Mouse (Mus musculus): Measurements from ENCODE around the gene Reep3. TPM values are rescaled to one million over a fixed set of nuclear protein-coding genes. Genes with fewer than 3 reads are reported as not detected.

The Reep3 gene
- total RNA-seq, 2 experiments from 2014 or later: 24.9 to 25.1 TPM

DNA sequence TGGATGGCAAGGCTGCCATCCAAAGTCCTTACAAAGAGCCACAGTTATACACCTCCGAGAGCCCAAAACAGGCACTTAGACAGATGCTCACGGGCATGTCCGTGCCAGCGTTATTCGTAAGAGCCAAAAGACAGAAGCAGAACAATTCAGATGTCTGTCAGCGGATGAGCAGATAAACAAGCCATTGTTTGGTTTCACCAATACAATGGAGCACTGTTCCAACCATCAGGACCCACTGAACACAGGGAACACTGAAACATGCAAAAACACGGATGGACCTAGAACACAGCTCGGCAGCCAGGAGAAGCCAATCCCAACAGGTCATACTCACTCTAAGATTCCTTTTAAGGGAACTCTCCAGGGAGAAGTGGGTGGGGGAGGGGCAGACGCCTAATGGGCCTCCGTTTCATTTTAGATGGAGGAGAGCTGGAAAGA lies 35.4 kb downstream of the Reep3 start:
- intact Hi-C loops (cut with DNase I): no loop called here
- DNase-seq (ENCODE audit: extremely low spot score in 1 of 2, low spot score in 2 of 2): peak in 1 of 2 experiments; percentile 53

- DNase-seq (ENCODE audit: extremely low spot score in 1 of 2, low spot score in 2 of 2): no peak
- intact Hi-C loops (cut with DNase I): no loop called here
These were observed 38.0 kb downstream of the Reep3 start for GRCm38 (mm10) chr10:67058702-67059101.

GRCm38 (mm10) chr10:67058297-67058696 lies 38.4 kb downstream of the Reep3 start:
- intact Hi-C loops (cut with DNase I): no loop called here
- peak in 1 of 2 experiments; percentile 70 for DNase-seq (ENCODE audit: extremely low spot score in 1 of 2, low spot score in 2 of 2)

DNA sequence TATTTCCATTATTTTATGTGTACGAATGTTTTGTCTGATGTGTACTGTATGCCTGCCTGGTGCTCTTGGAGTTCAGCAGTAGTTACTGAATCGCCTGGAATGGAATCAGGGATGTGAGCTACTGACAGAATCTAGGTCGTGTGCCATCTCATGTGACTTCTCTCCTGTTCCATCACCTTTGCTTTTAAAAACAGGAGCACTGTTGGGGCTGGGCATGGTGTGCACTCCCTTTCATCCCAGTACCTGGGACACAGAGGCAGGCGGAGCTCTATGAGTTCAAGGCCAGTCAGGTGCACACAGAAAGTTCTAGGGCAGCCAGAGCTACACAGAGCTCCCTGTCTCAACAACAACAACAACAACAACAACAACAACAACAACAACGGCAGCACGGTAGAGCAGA lies 39.0 kb downstream of the Reep3 start:
- intact Hi-C loops (cut with DNase I): no loop called here
- DNase-seq (ENCODE audit: extremely low spot score in 1 of 2, low spot score in 2 of 2): no peak

DNA sequence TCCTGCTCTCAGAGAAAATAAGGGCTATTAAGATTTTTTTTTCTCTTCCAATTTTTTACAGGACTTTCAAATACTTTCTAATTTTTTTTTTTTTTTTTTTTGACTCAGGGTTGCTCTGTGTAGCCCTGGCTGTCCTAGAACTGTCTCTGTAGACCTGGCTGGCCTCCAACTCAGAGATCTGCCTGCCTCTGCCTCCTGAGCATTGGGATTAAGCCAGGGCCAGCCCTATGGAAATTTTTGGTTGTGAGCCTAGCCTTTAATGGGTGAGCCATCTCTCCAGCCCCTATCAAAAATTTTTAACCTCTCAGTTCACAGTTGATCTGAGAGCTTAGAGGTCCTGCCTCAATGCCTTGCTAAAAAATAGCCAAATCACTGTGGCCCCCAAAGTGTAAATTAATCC lies 39.5 kb downstream of the Reep3 start:
- intact Hi-C loops (cut with DNase I): no loop called here
- no peak for DNase-seq (ENCODE audit: extremely low spot score in 1 of 2, low spot score in 2 of 2)

DNA sequence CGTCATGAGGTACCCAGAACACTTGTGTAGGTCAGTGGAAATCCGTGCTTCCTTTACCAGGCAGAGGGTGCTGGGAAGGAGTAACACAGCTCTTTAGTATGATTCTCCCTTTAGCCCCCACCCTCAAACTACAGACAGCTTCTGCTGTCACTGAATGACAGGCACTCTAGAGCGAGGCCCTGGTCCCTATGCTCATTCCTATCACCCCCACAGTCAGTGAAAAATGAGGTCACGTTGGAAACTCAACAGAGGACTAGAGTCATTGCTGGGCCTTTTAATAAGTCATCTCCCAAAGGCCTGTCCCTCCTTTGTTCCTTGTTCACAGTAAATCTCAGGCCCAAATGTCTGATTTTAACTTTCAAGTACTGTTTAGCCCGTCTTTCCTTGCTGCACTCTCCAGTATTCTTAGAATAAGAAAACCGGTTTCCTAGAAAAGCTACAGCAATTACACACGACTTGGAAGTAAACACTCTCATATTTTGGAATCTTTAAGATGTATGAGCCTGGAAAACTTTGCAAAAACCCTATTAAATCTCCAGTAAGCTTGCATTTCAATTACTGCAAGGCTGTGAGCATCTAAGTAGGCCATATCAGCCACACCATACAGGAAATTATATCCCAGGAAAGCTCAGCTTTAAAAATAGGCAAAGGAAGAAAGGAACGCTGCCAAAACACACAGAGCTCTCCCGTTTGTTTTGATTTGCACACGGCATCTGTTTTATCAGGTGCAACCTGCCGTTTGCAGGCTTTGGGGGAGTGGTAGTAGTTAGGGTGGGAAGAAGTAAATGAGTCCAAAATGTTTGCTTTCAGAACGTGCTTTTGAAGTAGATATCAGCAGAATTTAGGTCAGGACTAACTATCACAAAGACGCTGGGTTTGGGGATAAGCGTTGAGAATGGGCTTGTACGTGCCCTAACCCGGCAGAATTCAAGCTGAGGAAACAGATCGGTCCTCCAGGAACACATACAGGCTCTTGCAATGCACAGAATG lies 40.6 kb downstream of the Reep3 start:
- peak in 1 of 2 experiments; percentile 62 for DNase-seq (ENCODE audit: extremely low spot score in 1 of 2, low spot score in 2 of 2)
- intact Hi-C loops (cut with DNase I): no loop called here

GRCm38 (mm10) chr10:67053475-67053874 lies 43.3 kb downstream of the Reep3 start:
- intact Hi-C loops (cut with DNase I): no loop called here
- DNase-seq (ENCODE audit: extremely low spot score in 1 of 2, low spot score in 2 of 2): peak in 1 of 2 experiments; percentile 39

- DNase-seq (ENCODE audit: extremely low spot score in 1 of 2, low spot score in 2 of 2): no peak
- intact Hi-C loops (cut with DNase I): no loop called here
These were observed 44.3 kb downstream of the Reep3 start for GRCm38 (mm10) chr10:67052429-67052828.

DNA sequence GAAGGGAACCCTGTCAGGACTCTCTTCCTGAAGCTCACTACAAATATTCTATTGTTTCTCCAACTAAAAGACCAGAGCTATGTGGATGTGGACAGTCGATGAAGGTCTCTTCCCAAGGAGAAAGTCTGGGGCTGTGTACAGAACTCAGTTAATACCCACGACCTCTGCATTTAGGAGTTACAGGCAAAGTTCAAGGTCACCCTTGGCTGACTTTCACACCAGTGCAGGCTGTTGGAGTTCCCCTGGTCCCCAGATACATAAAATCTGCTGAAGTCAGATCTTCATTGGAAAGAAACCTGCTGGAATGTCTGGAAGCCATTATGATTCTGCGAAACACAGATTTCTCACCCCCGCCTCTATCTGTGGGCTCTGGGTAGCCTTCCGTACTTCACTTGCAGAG lies 45.3 kb downstream of the Reep3 start:
- no peak for DNase-seq (ENCODE audit: extremely low spot score in 1 of 2, low spot score in 2 of 2)
- intact Hi-C loops (cut with DNase I): no loop called here

- intact Hi-C loops (cut with DNase I): no loop called here
- DNase-seq (ENCODE audit: extremely low spot score in 1 of 2, low spot score in 2 of 2): no peak
These were observed 46.0 kb downstream of the Reep3 start for GRCm38 (mm10) chr10:67050766-67051165.

DNA sequence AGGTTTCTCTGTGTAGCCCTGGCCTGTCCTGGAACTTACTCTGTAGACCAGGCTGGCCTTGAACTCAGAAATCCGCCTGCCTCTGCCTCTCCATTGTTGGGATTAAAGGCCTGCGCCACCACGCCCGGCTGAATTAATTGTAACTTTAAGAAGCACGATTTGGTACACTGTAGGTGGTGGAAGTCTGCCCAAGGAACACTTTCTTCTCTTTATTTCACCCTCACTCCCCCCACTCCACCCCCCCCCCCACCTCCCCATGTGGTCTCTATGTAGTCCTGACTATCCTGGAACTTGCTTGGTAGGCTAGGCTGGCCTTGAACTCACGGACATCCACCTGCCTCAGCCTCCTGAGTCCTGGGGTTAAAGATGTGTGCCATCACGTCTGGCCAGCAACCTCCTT lies 47.1 kb downstream of the Reep3 start:
- DNase-seq (ENCODE audit: extremely low spot score in 1 of 2, low spot score in 2 of 2): no peak
- intact Hi-C loops (cut with DNase I): no loop called here

- intact Hi-C loops (cut with DNase I): no loop called here
- DNase-seq (ENCODE audit: extremely low spot score in 1 of 2, low spot score in 2 of 2): no peak
These were observed 47.7 kb downstream of the Reep3 start for GRCm38 (mm10) chr10:67048871-67049615.

- DNase-seq (ENCODE audit: extremely low spot score in 1 of 2, low spot score in 2 of 2): no peak
- intact Hi-C loops (cut with DNase I): no loop called here
These were observed 48.8 kb downstream of the Reep3 start for GRCm38 (mm10) chr10:67047712-67048645.

- intact Hi-C loops (cut with DNase I): no loop called here
These were observed 51.4 kb downstream of the Reep3 start for GRCm38 (mm10) chr10:67045192-67045899.

GRCm38 (mm10) chr10:67044346-67044745 lies 52.4 kb downstream of the Reep3 start:
- DNase-seq (ENCODE audit: extremely low spot score in 1 of 2, low spot score in 2 of 2): peak in 1 of 2 experiments; percentile 48
- intact Hi-C loops (cut with DNase I): no loop called here

More at GRCm38 (mm10) chr10:67045192-67045899, 51.4 kb downstream of the Reep3 start:
- DNase-seq (ENCODE audit: extremely low spot score in 1 of 2, low spot score in 2 of 2): no peak

DNA sequence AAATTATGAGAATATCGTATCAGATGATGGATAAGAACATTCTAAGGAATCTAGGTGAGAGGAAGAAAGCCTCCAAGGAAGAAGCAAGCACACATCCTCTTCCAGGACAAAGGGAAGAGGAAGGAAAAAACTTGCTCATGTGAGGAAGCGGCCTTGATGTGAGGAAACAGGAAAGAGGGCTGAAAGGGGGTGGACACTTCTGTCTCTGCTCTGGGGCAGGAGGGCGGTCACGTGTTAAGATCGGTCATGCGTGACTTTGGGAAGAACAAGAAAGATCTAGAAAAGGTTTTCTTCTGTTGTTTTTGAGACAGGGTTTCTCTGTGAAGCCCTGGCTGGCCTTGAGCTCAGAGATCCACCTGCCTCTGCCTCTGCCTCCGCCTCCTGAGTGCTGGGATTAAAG lies 53.5 kb downstream of the Reep3 start:
- DNase-seq (ENCODE audit: extremely low spot score in 1 of 2, low spot score in 2 of 2): no peak
- intact Hi-C loops (cut with DNase I): no loop called here

DNA sequence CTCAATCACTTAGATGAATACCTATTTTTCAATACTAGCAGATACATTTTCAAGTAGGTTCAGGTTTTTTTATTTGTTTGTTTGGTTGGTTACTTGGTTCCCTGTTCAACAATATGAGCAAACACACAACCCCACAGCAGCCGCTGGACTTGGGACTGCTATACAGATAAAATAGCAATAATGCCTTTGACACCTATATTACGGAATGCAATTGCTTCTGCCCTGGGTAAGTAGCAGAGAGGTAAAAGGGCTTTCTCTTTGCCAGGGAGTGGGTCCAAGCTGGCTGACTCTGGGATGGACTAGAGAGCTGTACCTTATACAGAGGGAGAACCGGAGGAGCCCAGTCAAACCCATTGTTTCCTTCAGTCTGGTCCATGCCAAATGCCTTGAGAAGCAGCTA lies 56.3 kb downstream of the Reep3 start:
- intact Hi-C loops (cut with DNase I): no loop called here
- no peak for DNase-seq (ENCODE audit: extremely low spot score in 1 of 2, low spot score in 2 of 2)

GRCm38 (mm10) chr10:67039001-67039400 lies 57.7 kb downstream of the Reep3 start:
- intact Hi-C loops (cut with DNase I): no loop called here

More at GRCm38 (mm10) chr10:67039001-67039400, 57.7 kb downstream of the Reep3 start:
- peak in 1 of 2 experiments; percentile 61 for DNase-seq (ENCODE audit: extremely low spot score in 1 of 2, low spot score in 2 of 2)

Measured in left cerebral cortex, postnatal 10 days (tissue).